Mouse (Mus musculus): Measurements from ENCODE around the gene Figla. TPM values are rescaled to one million over a fixed set of nuclear protein-coding genes. Genes with fewer than 3 reads are reported as not detected.

The Figla gene
- total RNA-seq, 2 experiments from 2014 or later: not detected

- no peak for DNase-seq
Measured at GRCm38 (mm10) chr6:86028601-86029322, 12.8 kb downstream of the Figla start, which contains the start of gene Add2. TSS of gene Add2 (plus strand) at chr6:86028681.

GRCm38 (mm10) chr6:86029323-86029713 lies 13.3 kb downstream of the Figla start:
- DNase-seq: no peak

- DNase-seq: no peak
Measured at GRCm38 (mm10) chr6:86031527-86031926, 15.6 kb downstream of the Figla start.

GRCm38 (mm10) chr6:86033635-86034034 lies 17.7 kb downstream of the Figla start:
- DNase-seq: no peak

- no peak for DNase-seq
Measured at GRCm38 (mm10) chr6:86038901-86039300, 22.9 kb downstream of the Figla start.

GRCm38 (mm10) chr6:86040140-86040539 lies 24.2 kb downstream of the Figla start:
- no peak for DNase-seq

GRCm38 (mm10) chr6:86047510-86047909 lies 31.5 kb downstream of the Figla start:
- no peak for DNase-seq

GRCm38 (mm10) chr6:86048509-86048908 lies 32.5 kb downstream of the Figla start:
- DNase-seq: no peak

GRCm38 (mm10) chr6:86050586-86051268 lies 34.8 kb downstream of the Figla start:
- DNase-seq: no peak

GRCm38 (mm10) chr6:86052032-86052459 lies 36.1 kb downstream of the Figla start:
- no peak for DNase-seq

- no peak for DNase-seq
Measured at GRCm38 (mm10) chr6:86052556-86052955, 36.6 kb downstream of the Figla start.

GRCm38 (mm10) chr6:86053099-86053498 lies 37.1 kb downstream of the Figla start:
- DNase-seq: no peak

GRCm38 (mm10) chr6:86053594-86053993 lies 37.6 kb downstream of the Figla start:
- no peak for DNase-seq

- no peak for DNase-seq
Measured at GRCm38 (mm10) chr6:86058475-86058874, 42.5 kb downstream of the Figla start.

- no peak for DNase-seq
Measured at GRCm38 (mm10) chr6:86059151-86059853, 43.3 kb downstream of the Figla start.

- DNase-seq: no peak
Measured at GRCm38 (mm10) chr6:86060170-86060569, 44.2 kb downstream of the Figla start.

- DNase-seq: no peak
Measured at GRCm38 (mm10) chr6:86062226-86062625, 46.3 kb downstream of the Figla start.

GRCm38 (mm10) chr6:86062684-86063083 lies 46.7 kb downstream of the Figla start:
- no peak for DNase-seq

GRCm38 (mm10) chr6:86064318-86065016 lies 48.5 kb downstream of the Figla start:
- DNase-seq: no peak

GRCm38 (mm10) chr6:86066727-86067126 lies 50.8 kb downstream of the Figla start:
- no peak for DNase-seq

- DNase-seq: no peak
Measured at GRCm38 (mm10) chr6:86067145-86067544, 51.2 kb downstream of the Figla start.

- no peak for DNase-seq
Measured at GRCm38 (mm10) chr6:86069009-86069408, 53.0 kb downstream of the Figla start.

Data from heart, adult 18-20 months (tissue).